Mouse (Mus musculus) thymus, adult 2 months (tissue): ENCODE results near the gene Ugt1a6a. TPM values are rescaled to one million over a fixed set of nuclear protein-coding genes. Genes with fewer than 3 reads are reported as not detected.
"Not testable (repeated sequence)": the region's sequence is repeated elsewhere in the genome, so short reads cannot be mapped to it uniquely, and the experiment has no call there.

ENCODE experiments used
- DNase-seq: peaks from one replicate; pipeline ENCODE4 v3.0.0; 2021
- H3K27ac ChIP-seq: fragments of 200-500 bp; 2 replicates; pipeline ENCODE4 v1.5.1; 2012; ENCODE audit warnings: low read length, control low read depth; ENCODE audit not compliant: control insufficient read depth, insufficient read depth
- H3K27me3 ChIP-seq: fragments of 200-500 bp; 2 replicates; pipeline ENCODE4 v1.6.1; 2012; ENCODE audit warnings: mild to moderate bottlenecking, low read length, moderate library complexity, mixed read lengths; ENCODE audit not compliant: control insufficient read depth, insufficient read depth
- H3K36me3 ChIP-seq: fragments of 200-500 bp; 2 replicates; pipeline ENCODE4 v1.6.1; 2012; ENCODE audit warnings: mild to moderate bottlenecking, low read length, moderate library complexity; ENCODE audit not compliant: control insufficient read depth, insufficient read depth
- H3K4me1 ChIP-seq: fragments of 200-500 bp; replicated peaks from 2 replicates; pipeline ENCODE4 v1.6.1; 2012; ENCODE audit warnings: low read length; ENCODE audit not compliant: control insufficient read depth, insufficient read depth
- H3K4me3 ChIP-seq: fragments of 200-500 bp; 2 replicates; pipeline ENCODE4 v1.5.1; 2012; ENCODE audit warnings: mild to moderate bottlenecking, low read length, control low read depth, moderate library complexity; ENCODE audit not compliant: control insufficient read depth, insufficient read depth
- CTCF ChIP-seq: fragments of 200-500 bp; IDR thresholded peaks from 2 replicates; pipeline ENCODE4 v1.5.1; 2012; ENCODE audit warnings: mild to moderate bottlenecking, control low read depth, low read length, moderate library complexity, borderline replicate concordance; ENCODE audit not compliant: control insufficient read depth, poor library complexity, insufficient read depth; ENCODE audit errors: extremely low read depth
- POLR2A ChIP-seq: fragments of 200-500 bp; IDR thresholded peaks from 2 replicates; pipeline ENCODE4 v1.6.1; 2012; ENCODE audit warnings: mild to moderate bottlenecking, low read length, control low read depth, moderate library complexity; ENCODE audit not compliant: control insufficient read depth, poor library complexity, insufficient read depth; ENCODE audit errors: extremely low read depth
- WGBS: fragments of 180-500 bp; shearing (Covaris S2); methylation state at CpG from one replicate; pipeline ENCODE4 v1.1.7; 2018; 5-methylcytosine and 5-hydroxymethylcytosine counted together
- polyA plus RNA-seq: library from polyadenylated mRNA; depleted of rRNA; stranded (reverse); fragments of >200 nt; gene quantifications from 2 replicates; pipeline ENCODE4 v1.2.3, GENCODE M21; 2012

The Ugt1a6a gene
- polyA plus RNA-seq, 1 experiment = 3.8 TPM

- Histone ChIP-seq H3K4me3 (no peak overlapping the region), H3K4me1 (no peaks in the 10 kb centered on the region; the same call in 1 of the 2 replicates), H3K36me3 (no peaks in the 10 kb centered on the region), H3K27ac (no peak overlapping the region), H3K27me3 (no peaks in the 10 kb centered on the region)
- DNase-seq = no peak
- WGBS = 59% methylated on average over 2 of the region's 2 CpGs
- TF ChIP-seq CTCF = no peak
- no peak for TF ChIP-seq POLR2A
These were observed 23.8 kb downstream of the Ugt1a6a start for GRCm38 (mm10) chr1:88158430-88158829.

GRCm38 (mm10) chr1:88165711-88166110, 31.1 kb downstream of the Ugt1a6a start, which contains the start of gene Ugt1a5:
TSS of gene Ugt1a5 (plus strand) at chr1:88166012.
- Histone ChIP-seq H3K27me3 (no peaks in the 10 kb centered on the region), H3K4me1 (no peaks in the 10 kb centered on the region), H3K27ac (no peak within 1 kb of the TSS), H3K36me3 (no peaks in the 10 kb centered on the region), H3K4me3 (no peak within 1 kb of the TSS)
- 95% methylated on average over 5 of the region's 5 CpGs for WGBS
- no peak for DNase-seq
- TF ChIP-seq POLR2A (no peak), CTCF (no peak)

DNA sequence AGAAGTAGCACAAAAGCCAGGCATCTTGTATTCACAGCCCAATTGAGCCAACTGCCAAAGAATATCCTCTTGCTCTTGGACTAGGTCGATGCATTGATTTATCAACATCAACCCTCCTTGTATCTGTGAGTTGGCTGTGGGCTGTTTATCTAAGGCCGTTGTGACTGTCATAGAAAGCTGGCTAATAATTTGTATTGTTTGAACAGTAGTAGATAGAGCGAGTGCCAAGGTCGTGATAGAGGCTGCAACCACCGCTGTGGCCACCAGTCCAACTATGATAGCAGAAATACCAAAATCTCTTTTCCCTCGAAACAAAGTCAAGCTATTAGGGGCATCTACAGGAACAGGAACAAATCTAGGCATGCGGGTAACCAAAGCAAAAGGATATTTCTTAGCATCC, 37.6 kb downstream of the Ugt1a6a start:
- not testable (repeated sequence) for H3K4me1 ChIP-seq, H3K36me3 ChIP-seq, H3K27me3 ChIP-seq, H3K27ac ChIP-seq, DNase-seq, H3K4me3 ChIP-seq
- 88% methylated on average over 7 of the region's 7 CpGs for WGBS

DNA sequence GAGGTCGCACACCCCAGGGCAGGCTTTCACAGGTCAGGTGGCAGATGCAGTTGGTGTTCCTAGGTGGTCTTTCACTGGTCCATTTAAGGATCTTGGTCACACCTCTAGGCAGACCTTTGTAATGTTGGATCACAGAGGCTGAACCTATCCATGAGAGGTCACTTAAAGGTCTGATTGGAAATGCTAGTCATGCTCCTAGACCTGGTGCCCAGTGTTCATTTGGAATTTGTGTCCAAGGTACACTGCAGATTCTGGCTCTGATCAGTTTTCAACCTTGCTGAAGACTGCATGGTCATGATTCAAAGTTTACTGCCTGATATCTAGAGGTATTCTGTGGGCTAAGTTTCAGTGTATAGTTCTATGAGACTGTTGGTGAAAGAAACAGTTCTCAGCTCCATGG, 45.0 kb downstream of the Ugt1a6a start:
- Histone ChIP-seq H3K36me3 (no peaks in the 10 kb centered on the region), H3K27ac (no peak overlapping the region), H3K27me3 (no peaks in the 10 kb centered on the region), H3K4me3 (no peak overlapping the region), H3K4me1 (no peaks in the 10 kb centered on the region)
- TF ChIP-seq CTCF (no peak), POLR2A (no peak)
- DNase-seq = no peak
- WGBS = 92% methylated on average over 1 of the region's 1 CpGs

GRCm38 (mm10) chr1:88186325-88186935, 51.8 kb downstream of the Ugt1a6a start:
- TF ChIP-seq CTCF = no peak
- no peak for TF ChIP-seq POLR2A
- Histone ChIP-seq H3K27me3 (no peaks in the 10 kb centered on the region), H3K4me3 (no peak overlapping the region), H3K36me3 (no peaks in the 10 kb centered on the region), H3K4me1 (no peaks in the 10 kb centered on the region), H3K27ac (no peak overlapping the region)
- no peak for DNase-seq
- WGBS = 98% methylated on average over 5 of the region's 5 CpGs

DNA sequence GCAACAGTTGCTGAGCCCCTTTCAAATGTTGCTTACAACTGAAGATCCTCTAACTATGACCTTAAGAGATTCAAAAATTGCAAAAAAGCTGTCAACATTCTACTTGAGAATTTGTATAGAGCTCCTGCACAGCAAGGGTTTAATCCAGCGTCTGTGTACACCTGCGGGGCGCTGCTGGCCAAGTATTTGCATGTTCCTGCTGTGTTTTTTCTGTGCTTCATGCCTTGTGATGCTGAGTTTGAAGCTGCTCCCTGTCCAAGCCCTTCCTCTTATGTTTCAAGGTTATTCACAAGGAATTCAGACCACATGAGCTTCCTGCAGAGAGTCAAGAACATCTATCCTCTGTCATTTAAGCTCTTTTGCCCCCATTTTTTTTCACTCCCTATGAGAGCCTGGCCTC, 57.5 kb downstream of the Ugt1a6a start:
- WGBS = 89% methylated on average over 3 of the region's 3 CpGs
- H3K36me3 ChIP-seq = no peaks in the 10 kb centered on the region
- no peaks in the 10 kb centered on the region for H3K4me1 ChIP-seq
- no peak overlapping the region for H3K27ac ChIP-seq
- DNase-seq = no peak
- H3K27me3 ChIP-seq = no peaks in the 10 kb centered on the region
- TF ChIP-seq POLR2A (no peak), CTCF (no peak)
- H3K4me3 ChIP-seq = no peak overlapping the region

GRCm38 (mm10) chr1:88195687-88196086, 61.1 kb downstream of the Ugt1a6a start:
- no peak for DNase-seq
- Histone ChIP-seq H3K36me3 (no peaks in the 10 kb centered on the region), H3K4me3 (no peak overlapping the region), H3K27ac (no peak overlapping the region), H3K4me1 (no peaks in the 10 kb centered on the region), H3K27me3 (no peaks in the 10 kb centered on the region)
- TF ChIP-seq CTCF = no peak
- no peak for TF ChIP-seq POLR2A
- WGBS = 91% methylated on average over 1 of the region's 1 CpGs
